Mouse (Mus musculus) midbrain, embryonic 15.5 days (tissue): ENCODE results near the gene Vps8. TPM values are rescaled to one million over a fixed set of nuclear protein-coding genes. Genes with fewer than 3 reads are reported as not detected.

Source experiments
- ATAC-seq: fragments of 200-750 bp; cut with Nextera tagmentation; replicated peaks from 2 replicates; pipeline ENCODE4 v1.8.0; 2017; ENCODE audit warnings: moderate TSS enrichment
- H3K27ac ChIP-seq: fragments of 300-500 bp; sonication (generic); 2 replicates; pipeline ENCODE4 v1.5.1; 2015; ENCODE audit warnings: mild to moderate bottlenecking, inconsistent platforms
- H3K27me3 ChIP-seq: fragments of 300-500 bp; sonication (generic); replicated peaks from 2 replicates; pipeline ENCODE4 v1.6.1; 2015; ENCODE audit warnings: inconsistent platforms
- H3K36me3 ChIP-seq: fragments of 300-500 bp; sonication (generic); replicated peaks from 2 replicates; pipeline ENCODE4 v1.6.1; 2015; ENCODE audit warnings: inconsistent platforms
- H3K4me1 ChIP-seq: fragments of 300-500 bp; sonication (generic); 2 replicates; pipeline ENCODE4 v1.6.1; 2015; ENCODE audit warnings: inconsistent platforms
- H3K4me2 ChIP-seq: fragments of 300-500 bp; sonication (generic); 2 replicates; pipeline ENCODE4 v1.6.1; 2015; ENCODE audit warnings: inconsistent platforms, mild to moderate bottlenecking, moderate library complexity
- H3K4me3 ChIP-seq: fragments of 300-500 bp; sonication (generic); 2 replicates; pipeline ENCODE4 v1.5.1; 2015; ENCODE audit warnings: mild to moderate bottlenecking, inconsistent platforms
- H3K9ac ChIP-seq: fragments of 300-500 bp; sonication (generic); 2 replicates; pipeline ENCODE4 v1.6.1; 2015; ENCODE audit warnings: mild to moderate bottlenecking, inconsistent platforms
- H3K9me3 ChIP-seq: fragments of 300-500 bp; sonication (generic); 2 replicates; pipeline ENCODE4 v1.6.1; 2016; ENCODE audit warnings: inconsistent platforms
- WGBS: fragments of 180-500 bp; shearing (Covaris S2); methylation state at CpG from one replicate; pipeline ENCODE4 v1.1.7; 2015; ENCODE audit warnings: mixed read lengths; 5-methylcytosine and 5-hydroxymethylcytosine counted together
- polyA plus RNA-seq: library from polyadenylated mRNA; unstranded; fragments of >200 nt; fragmentation: Nextera tagmentation; extraction: Ambion mirVana; gene quantifications from 2 replicates; pipeline ENCODE4 v1.2.1, GENCODE M21; 2015

Gene Vps8
- polyA plus RNA-seq, 1 experiment from 2014 or later = 37.5 TPM

DNA sequence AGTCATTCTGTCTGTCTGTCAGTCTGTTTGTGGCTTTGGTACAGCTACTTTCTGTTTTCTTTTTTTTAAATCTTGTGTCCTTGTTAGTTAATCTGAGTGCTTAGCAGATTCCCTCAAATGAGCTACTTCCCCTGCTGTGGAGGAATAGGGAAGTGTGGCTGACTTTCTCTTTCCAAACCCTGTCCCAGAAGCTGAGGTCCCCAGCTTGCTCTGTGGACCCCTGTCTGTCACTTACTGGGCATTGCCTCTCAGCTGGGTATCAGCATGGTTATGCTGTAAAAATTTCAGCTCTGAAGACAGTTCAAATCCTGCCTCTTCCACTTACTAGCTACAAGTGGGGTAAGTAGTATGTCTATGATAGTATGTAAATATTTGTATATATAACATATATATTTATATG, 11.1 kb upstream of the Vps8 start:
- Histone ChIP-seq H3K9me3 (no peaks in the 10 kb centered on the region), H3K4me3 (no peak overlapping the region), H3K4me1 (no peaks in the 10 kb centered on the region), H3K27ac (no peak overlapping the region), H3K4me2 (no peak overlapping the region), H3K9ac (no peak overlapping the region), H3K27me3 (no peaks in the 10 kb centered on the region), H3K36me3 (no peaks in the 10 kb centered on the region)
- no peak for ATAC-seq

- 19% methylated on average over 8 of the region's 8 CpGs for WGBS
Observed at GRCm38 (mm10) chr16:21412593-21413047, 10.3 kb upstream of the Vps8 start.

GRCm38 (mm10) chr16:21413819-21414218, 9.1 kb upstream of the Vps8 start:
- Histone ChIP-seq H3K9me3 (no peaks in the 10 kb centered on the region), H3K9ac (no peak overlapping the region), H3K4me2 (no peak overlapping the region), H3K27ac (no peak overlapping the region), H3K4me3 (no peak overlapping the region), H3K4me1 (no peaks in the 10 kb centered on the region), H3K27me3 (no peaks in the 10 kb centered on the region), H3K36me3 (no peaks in the 10 kb centered on the region)
- no peak for ATAC-seq
- WGBS = 77% methylated on average over 3 of the region's 3 CpGs

More at GRCm38 (mm10) chr16:21412593-21413047, 10.3 kb upstream of the Vps8 start:
- H3K27me3 ChIP-seq = no peaks in the 10 kb centered on the region
- ATAC-seq = peak; percentile 81
- H3K9ac ChIP-seq = no peak overlapping the region
- H3K27ac ChIP-seq = no peak overlapping the region
- H3K4me3 ChIP-seq = no peak overlapping the region
- H3K36me3 ChIP-seq = no peaks in the 10 kb centered on the region
- H3K4me1 ChIP-seq = no peaks in the 10 kb centered on the region
- no peak overlapping the region for H3K4me2 ChIP-seq
- H3K9me3 ChIP-seq = no peaks in the 10 kb centered on the region

- no peak for ATAC-seq
- no peaks in the 10 kb centered on the region for H3K9me3 ChIP-seq
- H3K9ac ChIP-seq = no peak overlapping the region
- no peaks in the 10 kb centered on the region for H3K36me3 ChIP-seq
- H3K4me3 ChIP-seq = no peak overlapping the region
- H3K4me1 ChIP-seq = no peaks in the 10 kb centered on the region
- H3K4me2 ChIP-seq = no peak overlapping the region
- no peak overlapping the region for H3K27ac ChIP-seq
- H3K27me3 ChIP-seq = no peaks in the 10 kb centered on the region
- 92% methylated on average over 8 of the region's 8 CpGs for whole genome bisulfite sequencing
Observed at GRCm38 (mm10) chr16:21415128-21415527, 7.8 kb upstream of the Vps8 start.

- Histone ChIP-seq H3K27ac (no peak overlapping the region), H3K4me3 (no peak overlapping the region), H3K4me1 (no peaks in the 10 kb centered on the region), H3K9ac (no peak overlapping the region), H3K4me2 (no peak overlapping the region), H3K9me3 (no peaks in the 10 kb centered on the region), H3K27me3 (no peaks in the 10 kb centered on the region), H3K36me3 (no peaks in the 10 kb centered on the region)
- WGBS = 33% methylated on average over 5 of the region's 5 CpGs
- ATAC-seq = no peak
Observed at GRCm38 (mm10) chr16:21418012-21418411, 4.9 kb upstream of the Vps8 start.

- Histone ChIP-seq H3K4me2 (peak overlapping the region; percentile 87), H3K27ac (peak overlapping the region; percentile 75), H3K27me3 (no peaks in the 10 kb centered on the region), H3K9ac (peak overlapping the region; percentile 95), H3K9me3 (no peaks in the 10 kb centered on the region), H3K4me3 (peak overlapping the region; percentile 82), H3K4me1 (peaks cover 8% of the 10 kb centered on the region), H3K36me3 (no peaks in the 10 kb centered on the region)
- WGBS = 3% methylated on average over 10 of the region's 10 CpGs
- no peak for ATAC-seq
Observed at GRCm38 (mm10) chr16:21423546-21423910, 610 bp downstream of the Vps8 start.

GRCm38 (mm10) chr16:21428131-21428530, 5.2 kb downstream of the Vps8 start:
- Histone ChIP-seq H3K9ac (no peak overlapping the region), H3K4me1 (peaks cover 8% of the 10 kb centered on the region), H3K27ac (no peak overlapping the region), H3K27me3 (no peaks in the 10 kb centered on the region), H3K36me3 (no peaks in the 10 kb centered on the region), H3K4me2 (no peak overlapping the region), H3K4me3 (no peak overlapping the region), H3K9me3 (no peaks in the 10 kb centered on the region)
- ATAC-seq = no peak
- 87% methylated on average over 5 of the region's 5 CpGs for WGBS

DNA sequence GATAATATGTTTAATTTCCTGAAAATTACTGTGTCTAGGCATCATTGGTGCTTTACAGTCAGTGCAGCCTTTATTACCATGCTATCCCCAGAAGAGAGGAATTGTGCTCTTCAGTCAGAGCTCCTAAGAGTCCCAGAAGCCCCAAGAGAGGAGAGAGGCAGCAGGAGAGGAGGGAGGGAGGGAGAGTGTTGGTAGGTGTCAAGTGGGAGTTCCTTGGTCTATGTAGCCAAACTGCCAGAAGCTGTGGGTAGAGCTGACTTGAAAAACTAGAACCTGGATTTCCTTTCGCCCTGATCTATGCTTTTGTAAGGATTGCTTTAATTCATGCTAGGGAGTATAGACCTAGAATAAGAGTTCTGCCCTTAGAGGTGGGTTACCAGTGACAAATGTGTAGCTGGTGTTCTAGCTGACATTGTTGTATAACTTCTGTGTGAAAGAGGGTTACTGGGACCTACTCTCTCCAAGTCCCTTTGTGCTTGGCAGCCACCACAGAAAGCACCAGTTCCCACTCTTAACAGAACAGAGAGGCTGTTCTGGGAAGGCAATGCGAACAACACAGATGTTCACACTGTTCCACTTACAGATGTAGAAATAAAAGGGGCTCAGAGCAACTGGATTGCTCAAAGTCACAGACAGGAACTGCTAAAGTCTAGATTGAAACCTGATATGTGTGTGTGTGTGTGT, 7.6 kb downstream of the Vps8 start:
- no peaks in the 10 kb centered on the region for H3K4me1 ChIP-seq
- no peak overlapping the region for H3K9ac ChIP-seq
- H3K27ac ChIP-seq = no peak overlapping the region
- H3K9me3 ChIP-seq = no peaks in the 10 kb centered on the region
- no peak overlapping the region for H3K4me2 ChIP-seq
- H3K36me3 ChIP-seq = no peaks in the 10 kb centered on the region
- WGBS = 97% methylated on average over 2 of the region's 2 CpGs
- H3K4me3 ChIP-seq = no peak overlapping the region
- no peaks in the 10 kb centered on the region for H3K27me3 ChIP-seq
- no peak for ATAC-seq

GRCm38 (mm10) chr16:21431614-21432013, 8.7 kb downstream of the Vps8 start:
- H3K4me3 ChIP-seq = no peak overlapping the region
- WGBS = 89% methylated on average over 3 of the region's 3 CpGs
- H3K36me3 ChIP-seq = 0 out of 2 replicates have a peak, but pooled peaks cover under 1% of the 10 kb centered on the region
- no peaks in the 10 kb centered on the region for H3K4me1 ChIP-seq
- no peak overlapping the region for H3K4me2 ChIP-seq
- ATAC-seq = no peak
- no peak overlapping the region for H3K9ac ChIP-seq
- no peaks in the 10 kb centered on the region for H3K27me3 ChIP-seq
- no peak overlapping the region for H3K27ac ChIP-seq
- no peaks in the 10 kb centered on the region for H3K9me3 ChIP-seq

GRCm38 (mm10) chr16:21433543-21433942, 10.6 kb downstream of the Vps8 start:
- Histone ChIP-seq H3K9me3 (no peaks in the 10 kb centered on the region), H3K4me3 (no peak overlapping the region), H3K36me3 (peaks cover 15% of the 10 kb centered on the region; the same call in 1 of the 2 replicates), H3K4me2 (no peak overlapping the region), H3K27me3 (no peaks in the 10 kb centered on the region), H3K4me1 (no peaks in the 10 kb centered on the region), H3K9ac (no peak overlapping the region), H3K27ac (no peak overlapping the region)
- no peak for ATAC-seq
- 39% methylated on average over 3 of the region's 3 CpGs for WGBS

DNA sequence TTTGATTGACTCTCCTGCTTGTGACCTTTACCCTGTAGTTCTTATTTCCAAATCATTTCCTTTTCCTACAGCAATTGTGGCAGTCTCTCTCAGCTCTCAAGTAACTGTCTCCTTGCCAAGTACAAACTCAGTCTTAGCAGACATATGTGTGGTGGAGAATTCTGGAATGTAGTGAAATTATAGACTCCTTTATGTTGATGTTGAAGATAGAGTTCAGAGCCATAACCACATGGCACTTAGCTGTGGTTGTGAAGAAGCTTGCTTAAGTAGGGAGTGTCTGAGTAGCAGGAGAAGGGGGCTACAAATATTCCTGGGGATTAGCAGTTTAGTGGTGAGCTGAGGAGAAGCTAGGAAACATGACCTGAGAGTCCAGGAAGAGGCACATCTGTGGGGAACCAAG, 18.1 kb downstream of the Vps8 start:
- Histone ChIP-seq H3K9me3 (no peaks in the 10 kb centered on the region), H3K27ac (no peak overlapping the region), H3K9ac (no peak overlapping the region), H3K27me3 (no peaks in the 10 kb centered on the region), H3K36me3 (peaks cover 22% of the 10 kb centered on the region; the same call in 1 of the 2 replicates), H3K4me1 (no peaks in the 10 kb centered on the region), H3K4me2 (no peak overlapping the region), H3K4me3 (no peak overlapping the region)
- ATAC-seq = no peak

GRCm38 (mm10) chr16:21445026-21445625, 22.2 kb downstream of the Vps8 start:
- 33% methylated on average over 9 of the region's 9 CpGs for WGBS
- Histone ChIP-seq H3K4me1 (no peaks in the 10 kb centered on the region), H3K27ac (no peak overlapping the region), H3K36me3 (0 out of 2 replicates have a peak, but pooled peaks cover 4% of the 10 kb centered on the region), H3K9ac (no peak overlapping the region), H3K9me3 (no peaks in the 10 kb centered on the region), H3K27me3 (no peaks in the 10 kb centered on the region), H3K4me3 (no peak overlapping the region), H3K4me2 (no peak overlapping the region)
- ATAC-seq = no peak

GRCm38 (mm10) chr16:21447447-21447846, 24.5 kb downstream of the Vps8 start:
- H3K36me3 ChIP-seq = 0 out of 2 replicates have a peak, but pooled peaks cover 4% of the 10 kb centered on the region
- 96% methylated on average over 5 of the region's 5 CpGs for WGBS

More at GRCm38 (mm10) chr16:21447447-21447846, 24.5 kb downstream of the Vps8 start:
- Histone ChIP-seq H3K27me3 (no peaks in the 10 kb centered on the region), H3K9ac (no peak overlapping the region), H3K4me3 (no peak overlapping the region), H3K4me1 (no peaks in the 10 kb centered on the region), H3K4me2 (no peak overlapping the region), H3K27ac (no peak overlapping the region), H3K9me3 (no peaks in the 10 kb centered on the region)
- no peak for ATAC-seq
